ENCODE assay signal across 23 mouse cellular contexts in genomic region chr11:110471362-110471761, GRCm38 (mm10).
DNase-seq lines count a peak whose midpoint lies in the region; ATAC-seq and TF ChIP-seq lines count a peak whose summit lies in the region.
"Had no signal": no experiment of that assay in that cellular context is flagged by ENCODE, and none has a peak within 500 bp of the region (broad histone marks: within the 10 kb centered on the region; RNA-seq: fewer than 3 reads in every experiment).

No protein-coding gene starts in this region.

- peak; percentile 7 for DNase-seq in intestine, embryonic 14.5 days (ENCODE audit: low spot score)
- no peak for DNase-seq in CH12.LX (ENCODE audit: extremely low read depth)
- no peak for DNase-seq in MEL (ENCODE audit: low read depth, low spot score)
- no peak for DNase-seq in ovary, adult 18-20 months (ENCODE audit: low spot score)
- DNase-seq: adrenal gland, adult 2 months; adrenal gland, postnatal 10 days; adrenal gland, postnatal 25 days; cerebellum, adult 11 months; cerebellum, adult 18-20 months; cerebellum, adult 8-10 months; cerebellum, adult 9-11 months; cerebellum, postnatal 14 days; cerebellum, postnatal 36 days; embryo, embryonic 11 days had no signal

- no peaks in the 10 kb centered on the region for H3K36me3 ChIP-seq in intestine, embryonic 14.5 days (ENCODE audit: control insufficient read depth, insufficient read depth, low read length)
- H3K36me3 ChIP-seq in intestine, embryonic 16.5 days (ENCODE audit: control insufficient read depth, insufficient read depth, low read length), result no peaks in the 10 kb centered on the region
- no peaks in the 10 kb centered on the region for H3K36me3 ChIP-seq in CH12.LX (replicated peaks in 1 of 2; ENCODE audit: control insufficient read depth in 1 of 2, insufficient read depth in 1 of 2, low read length in 1 of 2)
- no peaks in the 10 kb centered on the region for H3K36me3 ChIP-seq in MEL (ENCODE audit: control insufficient read depth in 1 of 2, insufficient read depth in 2 of 2, low read length in 2 of 2)
- H3K36me3 ChIP-seq: embryonic facial prominence, embryonic 13.5 days; embryonic facial prominence, embryonic 15.5 days; forebrain, embryonic 10.5 days; forebrain, embryonic 12.5 days; G1E had no signal

- H3K27ac ChIP-seq in intestine, embryonic 14.5 days (ENCODE audit: low read depth), result no peak overlapping the region
- H3K27ac ChIP-seq in intestine, embryonic 16.5 days (ENCODE audit: low read length), result no peak overlapping the region
- H3K27ac ChIP-seq in CH12.LX (ENCODE audit: insufficient read depth, low read depth) (no peak overlapping the region), MEL (ENCODE audit: control insufficient read depth, low read depth, low read length) (no peak overlapping the region)
- H3K27ac ChIP-seq: embryonic facial prominence, embryonic 13.5 days; embryonic facial prominence, embryonic 15.5 days; forebrain, embryonic 10.5 days; forebrain, embryonic 12.5 days had no signal

- 81% methylated on average over 2 of the region's 2 CpGs for whole genome bisulfite sequencing in intestine, embryonic 14.5 days
- 83% methylated on average over 2 of the region's 2 CpGs for WGBS in intestine, embryonic 16.5 days

- TF ChIP-seq POLR2A in CH12.LX (IDR thresholded peaks at IDR 0.05; ENCODE audit: low read depth, low read length) (no peak), MEL (IDR thresholded peaks at IDR 0.05; ENCODE audit: control insufficient read depth in 1 of 2, insufficient read depth in 1 of 2, low read depth in 1 of 2, low read length in 2 of 2, poor library complexity in 1 of 2) (no peak)

- H3K9ac ChIP-seq in intestine, embryonic 14.5 days (ENCODE audit: low read length), result no peak overlapping the region
- no peak overlapping the region for H3K9ac ChIP-seq in intestine, embryonic 16.5 days (ENCODE audit: low read depth, low read length)
- H3K9ac ChIP-seq in CH12.LX (ENCODE audit: insufficient read depth, low read depth) (no peak overlapping the region), MEL (ENCODE audit: control insufficient read depth, low read depth, low read length, poor library complexity, severe bottlenecking) (no peak overlapping the region)
- H3K9ac ChIP-seq: embryonic facial prominence, embryonic 13.5 days; embryonic facial prominence, embryonic 15.5 days; forebrain, embryonic 12.5 days had no signal

- no peaks in the 10 kb centered on the region for H3K9me3 ChIP-seq in intestine, embryonic 14.5 days (ENCODE audit: control insufficient read depth, low read length)
- H3K9me3 ChIP-seq in intestine, embryonic 16.5 days (ENCODE audit: control insufficient read depth, low read length), result no peaks in the 10 kb centered on the region
- no peaks in the 10 kb centered on the region for H3K9me3 ChIP-seq in CH12.LX (replicated peaks; ENCODE audit: low read length)
- no peaks in the 10 kb centered on the region for H3K9me3 ChIP-seq in MEL (replicated peaks; ENCODE audit: insufficient read depth, low read length)
- H3K9me3 ChIP-seq: embryonic facial prominence, embryonic 13.5 days; embryonic facial prominence, embryonic 15.5 days; forebrain, embryonic 10.5 days; forebrain, embryonic 12.5 days had no signal

- TF ChIP-seq RAD21 in CH12.LX (IDR thresholded peaks at IDR 0.05; ENCODE audit: low read depth, low read length), result peak; percentile 60
- TF ChIP-seq RAD21 in MEL (IDR thresholded peaks at IDR 0.05; ENCODE audit: low read depth, low read length), result no peak

- H3K79me2 ChIP-seq in CH12.LX (replicated peaks; ENCODE audit: control insufficient read depth, extremely low read depth, insufficient read depth, poor library complexity, severe bottlenecking), result no peaks in the 10 kb centered on the region
- no peaks in the 10 kb centered on the region for H3K79me2 ChIP-seq in MEL (ENCODE audit: control insufficient read depth, insufficient read depth, low read length, poor library complexity)

- no peak for ATAC-seq in intestine, embryonic 14.5 days (replicated peaks; ENCODE audit: low FRiP score, low TSS enrichment, low read depth)
- no peak for ATAC-seq in intestine, embryonic 16.5 days
- ATAC-seq: forebrain, embryonic 14.5 days; forebrain, embryonic 16.5 days had no signal

- in situ Hi-C loops in CH12.LX (cut with MboI; ENCODE audit: low pct_ligation_motif_present, low pct_unique_long_range_greater_than_20kb, low sequenced_read_pairs), result no loop called here

- TF ChIP-seq CTCF in CH12.LX (conservative IDR thresholded peaks at IDR 0.05 in 1 of 2, IDR thresholded peaks at IDR 0.05 in 1 of 2; ENCODE audit: low read depth in 2 of 2, low read length in 2 of 2) (peak in 1 of 2 experiments; percentile 59; a peak in 2 of 4 replicates), MEL (IDR thresholded peaks at IDR 0.05 in 2 of 3, conservative IDR thresholded peaks at IDR 0.05 in 1 of 3; ENCODE audit: control insufficient read depth in 1 of 3, insufficient read depth in 1 of 3, low read depth in 2 of 3, low read length in 3 of 3, poor library complexity in 1 of 3, severe bottlenecking in 1 of 3) (no peak; a peak in 1 of 6 replicates)

- no peak overlapping the region for H3K4me2 ChIP-seq in intestine, embryonic 14.5 days (ENCODE audit: low read length)
- H3K4me2 ChIP-seq in intestine, embryonic 16.5 days (ENCODE audit: low read depth, low read length), result no peak overlapping the region
- H3K4me2 ChIP-seq in CH12.LX (ENCODE audit: insufficient read depth, low read depth, poor library complexity, severe bottlenecking), result no peak overlapping the region
- H3K4me2 ChIP-seq: embryonic facial prominence, embryonic 13.5 days; embryonic facial prominence, embryonic 15.5 days; forebrain, embryonic 12.5 days had no signal

- dilution Hi-C loops in CH12.LX (cut with MboI; ENCODE audit: extremely low pct_ligation_motif_present, extremely low pct_unique_long_range_greater_than_20kb, low sequenced_read_pairs), result no loop called here

- H3K27me3 ChIP-seq in intestine, embryonic 14.5 days (replicated peaks; ENCODE audit: control insufficient read depth, insufficient read depth, low read length), result no peaks in the 10 kb centered on the region
- no peaks in the 10 kb centered on the region for H3K27me3 ChIP-seq in intestine, embryonic 16.5 days (replicated peaks; ENCODE audit: control insufficient read depth, insufficient read depth, low read length)
- H3K27me3 ChIP-seq in CH12.LX (replicated peaks) (no peaks in the 10 kb centered on the region), MEL (ENCODE audit: control insufficient read depth in 1 of 2, insufficient read depth in 2 of 2, low read length in 2 of 2) (no peaks in the 10 kb centered on the region)
- H3K27me3 ChIP-seq: embryonic facial prominence, embryonic 13.5 days; embryonic facial prominence, embryonic 15.5 days had no signal

- no peak overlapping the region for H3K4me3 ChIP-seq in intestine, embryonic 14.5 days (ENCODE audit: low read depth, low read length)
- no peak overlapping the region for H3K4me3 ChIP-seq in intestine, embryonic 16.5 days (ENCODE audit: low read length)
- H3K4me3 ChIP-seq in CH12.LX (replicated peaks in 1 of 3; ENCODE audit: low read depth in 2 of 3, low read length in 2 of 3, poor library complexity in 1 of 3), result no peak overlapping the region
- H3K4me3 ChIP-seq in MEL (ENCODE audit: control insufficient read depth in 1 of 2, insufficient read depth in 1 of 2, low read depth in 2 of 2, low read length in 2 of 2), result no peak overlapping the region
- H3K4me3 ChIP-seq: embryonic facial prominence, embryonic 13.5 days; embryonic facial prominence, embryonic 15.5 days; erythroblast, embryonic 14.5 days; forebrain, embryonic 10.5 days; forebrain, embryonic 12.5 days had no signal

- TF ChIP-seq EP300 in CH12.LX (IDR thresholded peaks at IDR 0.05; ENCODE audit: low read length) (no peak), MEL (IDR thresholded peaks at IDR 0.05; ENCODE audit: low read depth in 1 of 2, low read length in 2 of 2) (no peak)

- no peaks in the 10 kb centered on the region for H3K4me1 ChIP-seq in intestine, embryonic 14.5 days (replicated peaks; ENCODE audit: control insufficient read depth, insufficient read depth, low read length)
- 0 out of 2 replicates have a peak, but pooled peaks cover 3% of the 10 kb centered on the region for H3K4me1 ChIP-seq in intestine, embryonic 16.5 days (ENCODE audit: control insufficient read depth, insufficient read depth, low read length)
- H3K4me1 ChIP-seq in CH12.LX (ENCODE audit: control insufficient read depth in 1 of 2, insufficient read depth in 2 of 2) (peaks cover 17 to 26% of the 10 kb centered on the region in 2 experiments), MEL (ENCODE audit: control insufficient read depth in 1 of 2, insufficient read depth in 2 of 2, low read length in 2 of 2) (no peaks in the 10 kb centered on the region)
- H3K4me1 ChIP-seq: embryonic facial prominence, embryonic 13.5 days; embryonic facial prominence, embryonic 15.5 days had no signal

TF ChIP-seq in CH12.LX, 34 proteins besides CTCF, POLR2A, EP300 and RAD21:
- TF ChIP-seq ZC3H11A (IDR thresholded peaks at IDR 0.05; ENCODE audit: low read depth, low read length), result peak; percentile 13; the same call in 1 of the 2 replicates
- TF ChIP-seq SMC3 (IDR thresholded peaks at IDR 0.05; ENCODE audit: low read depth, low read length), result peak; percentile 54
- TF ChIP-seq CHD2 (IDR thresholded peaks at IDR 0.05; ENCODE audit: low read length), result no peak

TF ChIP-seq in MEL, 35 proteins besides CTCF, POLR2A, EP300 and RAD21:
- TF ChIP-seq CHD2 (IDR thresholded peaks at IDR 0.05; ENCODE audit: low read length) (no peak), SMC3 (IDR thresholded peaks at IDR 0.05; ENCODE audit: low read depth, low read length) (peak; percentile 11; the same call in 1 of the 2 replicates)
